Mouse (Mus musculus): ENCODE results near the gene Zfp758.
"Not testable (repeated sequence)": the region's sequence is repeated elsewhere in the genome, so short reads cannot be mapped to it uniquely, and the experiment has no call there.

GRCm38 (mm10) chr17:22361101-22361781 lies at the start of gene Zfp758, which contains the start of gene Zfp944:
- TF ChIP-seq GATA1 (IDR thresholded peaks at IDR 0.05; ENCODE audit: borderline replicate concordance, low read length); FLI1 (IDR thresholded peaks at IDR 0.05; ENCODE audit: low read length): not testable (repeated sequence)

All from megakaryocyte, embryonic 14.5 days (primary cell).